Comparison of ENCODE assay signal across 27 mouse cellular contexts in genomic region chr12:84068296-84068695, GRCm38 (mm10). TPM values are rescaled to one million over a fixed set of nuclear protein-coding genes. Genes with fewer than 3 reads are reported as not detected.
"Had no signal": no experiment of that assay in that cellular context is flagged by ENCODE, and none has a peak within 500 bp of the region (broad histone marks: within the 10 kb centered on the region; RNA-seq: fewer than 3 reads in every experiment).

No protein-coding gene starts in this region.

- H3K9ac ChIP-seq: liver, embryonic 13.5 days; liver, embryonic 15.5 days; liver, postnatal 0 days; lung, embryonic 15.5 days; midbrain, embryonic 12.5 days; neural tube, embryonic 12.5 days; stomach, embryonic 15.5 days had no signal

- H3K4me3 ChIP-seq: liver, embryonic 13.5 days; liver, embryonic 15.5 days; lung, embryonic 15.5 days; megakaryocyte, embryonic 14.5 days; midbrain, embryonic 12.5 days; neural tube, embryonic 12.5 days; stomach, embryonic 15.5 days had no signal

- H3K36me3 ChIP-seq: liver, embryonic 13.5 days; liver, embryonic 15.5 days; lung, embryonic 15.5 days; midbrain, embryonic 12.5 days; neural tube, embryonic 12.5 days; stomach, embryonic 15.5 days had no signal

- DNase-seq: liver, embryonic 13.5 days; liver, postnatal 0 days; lung, adult 2 months; lung, postnatal 14 days; lung, postnatal 36 days; midbrain, embryonic 14.5 days; right cerebral cortex, postnatal 14 days; thymus, adult 2 months; thymus, postnatal 25 days; thymus, postnatal 4 days had no signal

- H3K4me1 ChIP-seq: liver, embryonic 13.5 days; liver, embryonic 15.5 days; lung, embryonic 15.5 days; midbrain, embryonic 12.5 days; neural tube, embryonic 12.5 days; stomach, embryonic 15.5 days had no signal

- ATAC-seq: lung, postnatal 0 days had no signal

- H3K27ac ChIP-seq: liver, embryonic 13.5 days; liver, embryonic 15.5 days; lung, embryonic 15.5 days; macrophage; midbrain, embryonic 12.5 days; neural tube, embryonic 12.5 days; stomach, embryonic 15.5 days; stomach, postnatal 0 days had no signal

- H3K4me2 ChIP-seq: liver, embryonic 13.5 days; liver, embryonic 15.5 days; lung, embryonic 15.5 days; midbrain, embryonic 12.5 days; neural tube, embryonic 12.5 days; stomach, embryonic 15.5 days had no signal

- H3K9me3 ChIP-seq: liver, embryonic 13.5 days; liver, embryonic 15.5 days; lung, embryonic 15.5 days; midbrain, embryonic 12.5 days; neural tube, embryonic 12.5 days; stomach, embryonic 15.5 days had no signal

RNA-seq across cellular contexts. Expression of gene Acot5, which starts 0.8 kb away (rescaled TPM):
- total RNA-seq: megakaryocyte progenitor cell, adult 5-6 weeks; monocyte, adult 5-6 weeks; neutrophil, adult 5-6 weeks had no signal
- polyA plus RNA-seq: liver, embryonic 13.5 days; lung, adult 2 months; lung, embryonic 15.5 days; lung, postnatal 0 days; macrophage; midbrain, embryonic 12.5 days; midbrain, embryonic 14.5 days; spleen, adult 2 months; testis, adult 2 months had no signal

RNA-seq across cellular contexts. Expression of gene Acot3, which starts 16.4 kb away (rescaled TPM):
- total RNA-seq: megakaryocyte progenitor cell, adult 5-6 weeks; monocyte, adult 5-6 weeks; neutrophil, adult 5-6 weeks had no signal
- polyA plus RNA-seq: lung, adult 2 months; lung, postnatal 0 days; macrophage; spleen, adult 2 months; testis, adult 2 months; thymus, adult 2 months; urinary bladder, adult 2 months had no signal

RNA-seq across cellular contexts. Expression of gene Gm49366, which starts 29.6 kb away (rescaled TPM):
- total RNA-seq: megakaryocyte progenitor cell, adult 5-6 weeks; midbrain, postnatal 0 days; monocyte, adult 5-6 weeks; neutrophil, adult 5-6 weeks had no signal
- polyA plus RNA-seq: liver, embryonic 15.5 days; liver, postnatal 0 days; lung, adult 2 months; lung, embryonic 15.5 days; lung, postnatal 0 days; macrophage; midbrain, embryonic 12.5 days; midbrain, embryonic 14.5 days; midbrain, postnatal 0 days; neural tube, embryonic 12.5 days; neural tube, embryonic 14.5 days; spleen, adult 2 months; stomach, embryonic 15.5 days; stomach, postnatal 0 days; testis, adult 2 months; thymus, adult 2 months; urinary bladder, adult 2 months had no signal

RNA-seq across cellular contexts. Expression of gene Acot4, which starts 30.1 kb away (rescaled TPM):
- total RNA-seq: monocyte, adult 5-6 weeks; neutrophil, adult 5-6 weeks had no signal

RNA-seq across cellular contexts. Expression of gene Acot6, which starts 32.2 kb away (rescaled TPM):
- total RNA-seq: neutrophil, adult 5-6 weeks had no signal
